Mouse (Mus musculus): ENCODE measurements around the gene Traf7.

DNA sequence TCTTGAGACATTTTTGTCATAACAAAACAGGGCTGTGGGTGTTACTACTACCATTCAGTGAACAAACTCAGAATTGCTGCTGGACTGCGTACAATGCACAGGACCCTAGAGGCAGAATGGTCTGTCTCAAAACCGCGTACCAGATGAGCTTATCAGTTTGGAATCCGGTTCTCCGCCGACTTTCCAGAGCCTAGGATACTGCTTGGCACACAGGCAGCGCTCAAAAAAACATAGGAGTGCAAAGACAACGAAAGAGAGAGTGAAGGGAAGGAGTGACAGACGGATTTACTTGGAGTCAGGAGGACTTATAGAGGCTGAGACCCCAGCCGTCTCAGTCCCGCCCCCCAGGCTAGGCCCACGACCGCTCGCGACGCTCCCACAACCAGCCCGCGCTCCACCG lies 423 bp downstream of the Traf7 start:
- TF ChIP-seq RCOR1 (conservative IDR thresholded peaks at IDR 0.05; ENCODE audit: low read depth, low read length) (no peak), CTCF (conservative IDR thresholded peaks at IDR 0.05 in 1 of 2, IDR thresholded peaks at IDR 0.05 in 1 of 2; ENCODE audit: low read depth in 2 of 2, low read length in 2 of 2) (no peak), ZKSCAN1 (IDR thresholded peaks at IDR 0.05; ENCODE audit: borderline replicate concordance, low read depth, low read length) (no peak), USF1 (IDR thresholded peaks at IDR 0.05; ENCODE audit: low read depth, low read length) (no peak), NRF1 (IDR thresholded peaks at IDR 0.05; ENCODE audit: low read depth, low read length) (0 out of 2 replicates have a peak, but pooled peaks have one; percentile 5), CHD2 (IDR thresholded peaks at IDR 0.05; ENCODE audit: low read length) (no peak), EP300 (IDR thresholded peaks at IDR 0.05; ENCODE audit: low read length) (no peak), MEF2A (IDR thresholded peaks at IDR 0.05; ENCODE audit: borderline replicate concordance, low read depth, low read length) (no peak), PAX5 (IDR thresholded peaks at IDR 0.05; ENCODE audit: low read length) (no peak), E2F4 (IDR thresholded peaks at IDR 0.05; ENCODE audit: insufficient replicate concordance, low read depth, low read length) (no peak), ETS1 (conservative IDR thresholded peaks at IDR 0.05; ENCODE audit: low read depth, low read length) (no peak)
